Mouse (Mus musculus): Measurements from ENCODE around the gene Rsu1. TPM values are rescaled to one million over a fixed set of nuclear protein-coding genes. Genes with fewer than 3 reads are reported as not detected.

Gene Rsu1
- total RNA-seq, 1 experiment: 63.4 TPM

GRCm38 (mm10) chr2:13080476-13080875 is 190.7 kb downstream of the Rsu1 start:
- Histone ChIP-seq H3K4me3 (ENCODE audit: insufficient read depth in 1 of 2, low read depth in 1 of 2, low read length in 2 of 2, poor library complexity in 1 of 2, severe bottlenecking in 1 of 2) (no peak overlapping the region), H3K27ac (ENCODE audit: insufficient read depth, low read depth, low read length, poor library complexity, severe bottlenecking) (no peak overlapping the region), H3K4me1 (ENCODE audit: control insufficient read depth in 2 of 2, insufficient read depth in 2 of 2, low read length in 2 of 2, poor library complexity in 1 of 2) (no peaks in the 10 kb centered on the region), H3K36me3 (ENCODE audit: control insufficient read depth, insufficient read depth, low read length, poor library complexity, severe bottlenecking) (no peaks in the 10 kb centered on the region), H3K9ac (ENCODE audit: insufficient read depth, low read depth, low read length, poor library complexity, severe bottlenecking) (no peak overlapping the region), H3K9me3 (ENCODE audit: control insufficient read depth, insufficient read depth, low read depth, low read length) (no peaks in the 10 kb centered on the region)
- no peak for DNase-seq (ENCODE audit: low read depth, low spot score)
- TF ChIP-seq CHD2 (IDR thresholded peaks at IDR 0.05; ENCODE audit: low read depth, low read length) (no peak), MAFK (IDR thresholded peaks at IDR 0.05; ENCODE audit: insufficient read depth, low read depth, low read length) (no peak), HCFC1 (IDR thresholded peaks at IDR 0.05; ENCODE audit: borderline replicate concordance, insufficient read depth, low read length) (no peak), ZC3H11A (IDR thresholded peaks at IDR 0.05; ENCODE audit: borderline replicate concordance, low read depth, low read length) (no peak), ZNF384 (IDR thresholded peaks at IDR 0.05; ENCODE audit: low read depth, low read length) (no peak)
- in situ Hi-C loops (cut with MboI; ENCODE audit: low sequenced_read_pairs in 2 of 2, unreplicated experiment in 2 of 2): no loop called here

- no peak for DNase-seq (ENCODE audit: low read depth, low spot score)
- Histone ChIP-seq H3K27ac (ENCODE audit: insufficient read depth, low read depth, low read length, poor library complexity, severe bottlenecking) (no peak overlapping the region), H3K9ac (ENCODE audit: insufficient read depth, low read depth, low read length, poor library complexity, severe bottlenecking) (no peak overlapping the region), H3K36me3 (ENCODE audit: control insufficient read depth, insufficient read depth, low read length, poor library complexity, severe bottlenecking) (no peaks in the 10 kb centered on the region), H3K9me3 (ENCODE audit: control insufficient read depth, insufficient read depth, low read depth, low read length) (no peaks in the 10 kb centered on the region), H3K4me3 (ENCODE audit: insufficient read depth in 1 of 2, low read depth in 1 of 2, low read length in 2 of 2, poor library complexity in 1 of 2, severe bottlenecking in 1 of 2) (no peak overlapping the region), H3K4me1 (ENCODE audit: control insufficient read depth in 2 of 2, insufficient read depth in 2 of 2, low read length in 2 of 2, poor library complexity in 1 of 2) (no peaks in the 10 kb centered on the region)
- TF ChIP-seq MAFK (IDR thresholded peaks at IDR 0.05; ENCODE audit: insufficient read depth, low read depth, low read length): no peak
- no peak for TF ChIP-seq ZC3H11A (IDR thresholded peaks at IDR 0.05; ENCODE audit: borderline replicate concordance, low read depth, low read length)
- TF ChIP-seq ZNF384 (IDR thresholded peaks at IDR 0.05; ENCODE audit: low read depth, low read length): no peak
- TF ChIP-seq HCFC1 (IDR thresholded peaks at IDR 0.05; ENCODE audit: borderline replicate concordance, insufficient read depth, low read length): no peak
- no peak for TF ChIP-seq CHD2 (IDR thresholded peaks at IDR 0.05; ENCODE audit: low read depth, low read length)
- in situ Hi-C loops (cut with MboI; ENCODE audit: low sequenced_read_pairs in 2 of 2, unreplicated experiment in 2 of 2): no loop called here
These were observed 199.0 kb downstream of the Rsu1 start for GRCm38 (mm10) chr2:13072243-13072642.

- in situ Hi-C loops (cut with MboI; ENCODE audit: low sequenced_read_pairs in 2 of 2, unreplicated experiment in 2 of 2): no loop called here
- DNase-seq (ENCODE audit: low read depth, low spot score): no peak
- TF ChIP-seq CHD2 (IDR thresholded peaks at IDR 0.05; ENCODE audit: low read depth, low read length): no peak
- TF ChIP-seq MAFK (IDR thresholded peaks at IDR 0.05; ENCODE audit: insufficient read depth, low read depth, low read length): no peak
- TF ChIP-seq ZNF384 (IDR thresholded peaks at IDR 0.05; ENCODE audit: low read depth, low read length): no peak
- TF ChIP-seq ZC3H11A (IDR thresholded peaks at IDR 0.05; ENCODE audit: borderline replicate concordance, low read depth, low read length): no peak
- no peak for TF ChIP-seq HCFC1 (IDR thresholded peaks at IDR 0.05; ENCODE audit: borderline replicate concordance, insufficient read depth, low read length)
- Histone ChIP-seq H3K36me3 (ENCODE audit: control insufficient read depth, insufficient read depth, low read length, poor library complexity, severe bottlenecking) (no peaks in the 10 kb centered on the region), H3K9me3 (ENCODE audit: control insufficient read depth, insufficient read depth, low read depth, low read length) (no peaks in the 10 kb centered on the region), H3K4me3 (ENCODE audit: insufficient read depth in 1 of 2, low read depth in 1 of 2, low read length in 2 of 2, poor library complexity in 1 of 2, severe bottlenecking in 1 of 2) (no peak overlapping the region), H3K27ac (ENCODE audit: insufficient read depth, low read depth, low read length, poor library complexity, severe bottlenecking) (no peak overlapping the region), H3K4me1 (ENCODE audit: control insufficient read depth in 2 of 2, insufficient read depth in 2 of 2, low read length in 2 of 2, poor library complexity in 1 of 2) (no peaks in the 10 kb centered on the region), H3K9ac (ENCODE audit: insufficient read depth, low read depth, low read length, poor library complexity, severe bottlenecking) (no peak overlapping the region)
These were observed 210.6 kb downstream of the Rsu1 start for GRCm38 (mm10) chr2:13060426-13061170.

GRCm38 (mm10) chr2:13048649-13049048 is 222.6 kb downstream of the Rsu1 start:
- TF ChIP-seq HCFC1 (IDR thresholded peaks at IDR 0.05; ENCODE audit: borderline replicate concordance, insufficient read depth, low read length): no peak
- no peak for TF ChIP-seq CHD2 (IDR thresholded peaks at IDR 0.05; ENCODE audit: low read depth, low read length)
- no peak for TF ChIP-seq MAFK (IDR thresholded peaks at IDR 0.05; ENCODE audit: insufficient read depth, low read depth, low read length)
- no peak for TF ChIP-seq ZNF384 (IDR thresholded peaks at IDR 0.05; ENCODE audit: low read depth, low read length)
- TF ChIP-seq ZC3H11A (IDR thresholded peaks at IDR 0.05; ENCODE audit: borderline replicate concordance, low read depth, low read length): no peak
- Histone ChIP-seq H3K9ac (ENCODE audit: insufficient read depth, low read depth, low read length, poor library complexity, severe bottlenecking) (no peak overlapping the region), H3K27ac (ENCODE audit: insufficient read depth, low read depth, low read length, poor library complexity, severe bottlenecking) (no peak overlapping the region), H3K4me3 (ENCODE audit: insufficient read depth in 1 of 2, low read depth in 1 of 2, low read length in 2 of 2, poor library complexity in 1 of 2, severe bottlenecking in 1 of 2) (no peak overlapping the region), H3K9me3 (ENCODE audit: control insufficient read depth, insufficient read depth, low read depth, low read length) (no peaks in the 10 kb centered on the region), H3K4me1 (ENCODE audit: control insufficient read depth in 2 of 2, insufficient read depth in 2 of 2, low read length in 2 of 2, poor library complexity in 1 of 2) (peaks cover 0 to 5% of the 10 kb centered on the region in 2 experiments; a peak in 1 of 4 replicates), H3K36me3 (ENCODE audit: control insufficient read depth, insufficient read depth, low read length, poor library complexity, severe bottlenecking) (no peaks in the 10 kb centered on the region)
- no peak for DNase-seq (ENCODE audit: low read depth, low spot score)
- in situ Hi-C loops (cut with MboI; ENCODE audit: low sequenced_read_pairs in 2 of 2, unreplicated experiment in 2 of 2): no loop called here
